Mouse (Mus musculus) limb, embryonic 11.5 days (tissue): ENCODE measurements around the gene Krt78. TPM values are rescaled to one million over a fixed set of nuclear protein-coding genes. Genes with fewer than 3 reads are reported as not detected.

Experiments used
- ATAC-seq: fragments of 200-750 bp; cut with Nextera tagmentation; 2 replicates; pipeline ENCODE4 v1.8.0; 2017; ENCODE audit warnings: low read depth; ENCODE audit not compliant: insufficient number of reproducible peaks, low FRiP score, low TSS enrichment
- DNase-seq: peaks from one replicate; pipeline ENCODE4 v3.0.0-alpha.2; 2015; ENCODE audit warnings: low spot score
- H3K27ac ChIP-seq: fragments of 300-500 bp; sonication (generic); replicated peaks from 2 replicates; pipeline ENCODE4 v1.5.1; 2014; ENCODE audit warnings: low read depth, mild to moderate bottlenecking, low read length
- H3K27me3 ChIP-seq: fragments of 300-500 bp; sonication (generic); 2 replicates; pipeline ENCODE4 v1.6.1; 2014; ENCODE audit warnings: mild to moderate bottlenecking, low read length, mixed read lengths; ENCODE audit not compliant: control insufficient read depth, insufficient read depth
- H3K36me3 ChIP-seq: fragments of 300-500 bp; sonication (generic); 2 replicates; pipeline ENCODE4 v1.6.1; 2014; ENCODE audit warnings: mild to moderate bottlenecking, low read length, moderate library complexity, mixed read lengths; ENCODE audit not compliant: control insufficient read depth, insufficient read depth
- H3K4me1 ChIP-seq: fragments of 300-500 bp; sonication (generic); 2 replicates; pipeline ENCODE4 v1.6.1; 2014; ENCODE audit warnings: low read length, mixed read lengths; ENCODE audit not compliant: control insufficient read depth, insufficient read depth
- H3K4me2 ChIP-seq: fragments of 300-500 bp; sonication (generic); 2 replicates; pipeline ENCODE4 v1.6.1; 2014; ENCODE audit warnings: low read depth, mild to moderate bottlenecking, moderate library complexity; ENCODE audit not compliant: severe bottlenecking
- H3K4me3 ChIP-seq: fragments of 300-500 bp; sonication (generic); 2 replicates; pipeline ENCODE4 v1.5.1; 2014; ENCODE audit warnings: low read depth, low read length
- H3K9ac ChIP-seq: fragments of 300-500 bp; sonication (generic); 2 replicates; pipeline ENCODE4 v1.6.1; 2014; ENCODE audit warnings: mild to moderate bottlenecking, low read length
- H3K9me3 ChIP-seq: fragments of 300-500 bp; sonication (generic); 2 replicates; pipeline ENCODE4 v1.6.1; 2016; ENCODE audit warnings: low read length; ENCODE audit not compliant: control insufficient read depth
- WGBS: fragments of 180-500 bp; shearing (Covaris S2); extraction: QIAGEN DNeasy Blood & Tissue Kit; methylation state at CpG from one replicate; pipeline ENCODE4 v1.1.7; 2014; 5-methylcytosine and 5-hydroxymethylcytosine counted together
- polyA plus RNA-seq: library from polyadenylated mRNA; unstranded; fragments of >200 nt; fragmentation: Nextera tagmentation; extraction: Ambion mirVana; gene quantifications from 2 replicates; pipeline ENCODE4 v1.2.1, GENCODE M21; 2014

Gene Krt78
- polyA plus RNA-seq, 1 experiment from 2014 or later: not detected

DNA sequence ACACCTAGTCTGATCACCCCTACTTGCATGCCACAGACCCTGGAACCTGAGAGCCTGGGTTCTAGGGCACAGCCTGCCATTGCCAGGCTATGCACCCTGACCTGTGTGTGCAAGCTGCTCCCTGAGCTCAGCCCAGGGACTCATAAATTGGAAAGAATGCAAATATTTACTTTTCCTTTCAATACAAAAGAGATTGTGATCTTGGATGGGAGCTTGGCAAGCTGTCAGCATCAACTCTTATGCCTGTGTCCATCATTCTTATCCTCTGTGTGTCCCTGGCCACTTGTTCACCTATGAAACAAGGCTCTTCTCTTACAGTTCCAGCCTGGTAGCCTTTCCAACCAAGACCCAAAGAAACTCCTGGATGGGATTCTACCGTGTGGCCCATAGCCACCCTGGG is 29.0 kb downstream of the Krt78 start:
- WGBS: 73% methylated on average over 1 of the region's 1 CpGs
- no peak for ATAC-seq
- Histone ChIP-seq H3K27me3 (0 out of 2 replicates have a peak, but pooled peaks cover 2% of the 10 kb centered on the region), H3K4me2 (no peak overlapping the region), H3K4me1 (peaks cover 4% of the 10 kb centered on the region; the same call in 1 of the 2 replicates), H3K36me3 (no peaks in the 10 kb centered on the region), H3K9ac (no peak overlapping the region), H3K9me3 (no peaks in the 10 kb centered on the region), H3K27ac (no peak overlapping the region), H3K4me3 (no peak overlapping the region)
- no peak for DNase-seq

DNA sequence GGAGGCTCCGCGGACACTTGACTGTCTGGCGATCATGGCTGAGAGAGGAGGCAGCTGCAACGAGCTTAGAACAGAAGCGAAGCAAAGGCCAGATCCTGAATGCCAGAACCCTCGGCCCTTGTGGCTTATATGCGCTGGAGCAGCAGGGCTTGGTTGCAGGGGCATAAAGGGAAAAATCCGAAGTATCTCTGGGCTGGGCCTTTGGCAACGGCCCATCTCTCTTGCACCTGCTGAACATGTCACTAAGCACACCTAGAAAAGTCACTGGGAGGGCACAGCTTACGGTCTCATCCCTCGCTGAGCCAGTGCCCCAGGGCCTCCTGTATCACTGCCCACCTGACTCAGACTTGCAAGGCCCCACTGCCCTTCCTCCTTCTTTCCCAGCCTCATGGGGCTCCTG is 29.5 kb downstream of the Krt78 start, which contains the start of gene Krt4:
Gene Krt4, minus strand, starts transcription at position 101 of the 400 bp plus-strand sequence.
- ATAC-seq (no peak), DNase-seq (no peak)
- Histone ChIP-seq H3K4me1 (peaks cover 2% of the 10 kb centered on the region; the same call in 1 of the 2 replicates), H3K9me3 (no peaks in the 10 kb centered on the region), H3K4me2 (no peak within 1 kb of the TSS), H3K36me3 (no peaks in the 10 kb centered on the region), H3K4me3 (no peak within 1 kb of the TSS), H3K27ac (no peak within 1 kb of the TSS), H3K9ac (no peak within 1 kb of the TSS), H3K27me3 (0 out of 2 replicates have a peak, but pooled peaks cover 2% of the 10 kb centered on the region)
- WGBS: 79% methylated on average over 11 of the region's 11 CpGs

DNA sequence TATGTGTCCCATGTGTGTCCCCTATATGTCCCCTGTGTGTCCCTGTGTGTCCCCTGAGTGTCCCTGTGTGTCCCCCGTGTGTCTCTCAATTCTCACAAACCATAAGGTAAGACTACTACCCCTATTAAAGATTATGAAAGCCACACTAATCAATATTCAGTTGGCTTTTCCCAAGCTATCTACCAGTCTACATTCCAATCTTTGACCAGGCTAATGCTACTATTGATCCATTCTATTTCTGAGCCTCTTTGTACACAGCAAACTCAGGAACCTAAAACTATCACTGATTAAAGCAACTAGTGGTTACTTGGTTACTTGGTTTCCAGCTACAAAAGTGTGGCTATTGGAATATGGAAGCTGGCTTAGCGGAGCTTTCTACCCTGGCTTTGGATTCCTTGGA is 31.8 kb downstream of the Krt78 start:
- Histone ChIP-seq H3K4me2 (no peak overlapping the region), H3K4me3 (no peak overlapping the region), H3K36me3 (no peaks in the 10 kb centered on the region), H3K9ac (no peak overlapping the region), H3K27me3 (no peaks in the 10 kb centered on the region), H3K9me3 (no peaks in the 10 kb centered on the region), H3K27ac (no peak overlapping the region), H3K4me1 (no peaks in the 10 kb centered on the region)
- ATAC-seq (no peak), DNase-seq (no peak)
- WGBS: 88% methylated on average over 2 of the region's 2 CpGs

DNA sequence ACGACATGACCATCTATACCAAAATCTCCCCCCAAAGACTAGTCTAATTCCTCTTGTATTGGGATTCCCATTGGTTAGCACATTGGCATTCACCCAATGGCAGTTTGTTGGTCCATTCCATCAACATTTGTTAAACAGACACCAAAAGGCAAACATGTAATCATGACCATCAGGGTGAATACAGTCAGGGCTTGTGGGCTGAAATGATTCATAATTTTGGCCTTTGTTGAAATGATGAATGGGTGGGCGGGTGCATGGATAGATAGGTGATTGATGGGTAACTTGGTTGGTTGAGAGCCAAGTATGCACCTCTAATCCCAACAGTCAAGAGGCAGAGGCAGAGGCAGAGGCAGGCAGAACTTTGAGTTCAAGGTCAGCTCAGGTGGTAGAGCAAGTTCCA is 38.0 kb downstream of the Krt78 start:
- ATAC-seq: no peak
- no peak overlapping the region for H3K4me3 ChIP-seq
- no peak for DNase-seq
- 71% methylated on average over 2 of the region's 2 CpGs for WGBS
- no peaks in the 10 kb centered on the region for H3K36me3 ChIP-seq
- H3K4me1 ChIP-seq: no peaks in the 10 kb centered on the region
- no peaks in the 10 kb centered on the region for H3K27me3 ChIP-seq
- no peaks in the 10 kb centered on the region for H3K9me3 ChIP-seq
- no peak overlapping the region for H3K27ac ChIP-seq
- H3K9ac ChIP-seq: no peak overlapping the region
- H3K4me2 ChIP-seq: no peak overlapping the region

DNA sequence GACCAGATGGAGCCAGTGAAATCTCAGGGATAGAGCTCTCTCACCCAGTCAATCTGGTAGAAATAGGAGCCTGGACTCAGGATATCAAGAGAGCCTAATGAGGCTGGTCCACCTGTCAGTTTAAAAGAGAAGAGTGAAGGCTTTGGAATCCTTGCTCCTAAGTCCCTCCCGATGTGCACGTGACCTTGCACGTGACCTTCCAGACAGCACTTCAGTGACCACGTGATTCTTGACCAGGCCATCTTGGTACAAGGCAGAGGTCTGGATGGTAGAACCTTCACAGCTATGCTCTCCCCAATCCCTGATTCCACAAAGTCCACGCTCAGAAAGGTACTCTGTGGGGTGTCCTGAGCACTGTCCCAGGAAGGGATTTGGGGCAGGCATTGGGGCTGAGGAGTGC is 49.2 kb downstream of the Krt78 start:
- H3K27ac ChIP-seq: no peak overlapping the region
- no peak for ATAC-seq
- H3K4me1 ChIP-seq: no peaks in the 10 kb centered on the region
- no peak overlapping the region for H3K4me3 ChIP-seq
- no peak overlapping the region for H3K4me2 ChIP-seq
- no peaks in the 10 kb centered on the region for H3K36me3 ChIP-seq
- no peak overlapping the region for H3K9ac ChIP-seq
- DNase-seq: no peak
- H3K9me3 ChIP-seq: no peaks in the 10 kb centered on the region
- no peaks in the 10 kb centered on the region for H3K27me3 ChIP-seq
- 85% methylated on average over 5 of the region's 5 CpGs for WGBS

DNA sequence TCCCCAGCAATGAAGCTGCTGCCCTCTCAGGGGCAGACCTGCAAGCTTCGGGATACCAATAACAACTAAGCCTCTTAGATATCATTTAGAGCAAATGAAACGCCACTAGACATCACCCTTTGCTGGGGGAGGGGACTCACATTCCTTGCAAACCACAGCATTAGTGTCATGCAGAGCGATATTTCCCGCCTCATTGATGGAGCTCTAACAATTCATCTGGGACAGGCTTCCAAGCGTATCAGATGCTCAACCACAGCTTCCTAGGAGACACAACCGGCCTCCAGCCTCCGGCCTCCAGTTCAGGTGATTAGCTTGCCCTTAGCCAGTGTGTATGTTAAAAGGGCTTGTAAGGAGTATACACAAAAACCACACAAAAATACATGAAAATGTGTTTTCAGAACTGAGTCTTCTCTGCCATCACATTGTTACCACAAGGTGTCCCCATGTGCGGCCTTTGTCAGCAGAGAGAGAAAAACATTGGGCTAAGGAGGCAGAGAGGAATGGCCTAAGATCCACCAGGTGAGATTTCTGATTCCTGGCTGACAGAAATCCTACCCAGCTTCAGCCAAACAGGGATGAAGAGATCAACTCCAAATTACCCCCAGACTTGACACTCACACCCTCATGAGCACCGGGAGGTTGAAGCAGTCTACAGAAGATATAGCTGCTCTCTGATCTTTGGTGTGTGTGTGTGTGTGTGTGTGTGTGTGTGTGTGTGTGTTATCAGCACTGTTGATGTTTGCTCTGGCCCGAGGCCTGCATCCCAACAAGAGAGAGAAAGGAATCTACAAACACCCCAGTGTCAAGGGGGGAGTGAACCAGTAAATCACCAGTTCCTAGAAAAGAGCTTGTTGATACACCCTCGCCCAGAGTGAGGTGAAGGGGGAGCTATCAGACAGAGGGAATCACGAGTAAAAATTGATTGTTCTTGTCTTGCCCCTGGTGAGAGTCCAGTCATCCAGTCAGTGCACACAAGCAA is 51.6 kb downstream of the Krt78 start:
- Histone ChIP-seq H3K9ac (no peak overlapping the region), H3K4me3 (no peak overlapping the region), H3K27ac (no peak overlapping the region), H3K4me1 (no peaks in the 10 kb centered on the region), H3K9me3 (no peaks in the 10 kb centered on the region), H3K36me3 (no peaks in the 10 kb centered on the region), H3K27me3 (no peaks in the 10 kb centered on the region), H3K4me2 (no peak overlapping the region)
- 68% methylated on average over 12 of the region's 12 CpGs for WGBS
- DNase-seq (no peak), ATAC-seq (no peak)

Other genes starting within 250 kb of the Krt78 start
- 16.0 and 22.4 TPM in 2 replicates for gene Krt5, start 241.4 kb downstream of the Krt78 start, polyA plus RNA-seq
- gene Krt71, start 211.2 kb downstream of the Krt78 start, polyA plus RNA-seq: 0.11 TPM in 1 of 2 replicates, not detected in the other
- not detected in 2 replicates for gene Krt72, start 167.8 kb downstream of the Krt78 start, polyA plus RNA-seq
- not detected in 2 replicates for gene Krt73, start 151.9 kb downstream of the Krt78 start, polyA plus RNA-seq
- not detected in 2 replicates for gene Krt2, start 136.1 kb downstream of the Krt78 start, polyA plus RNA-seq
- gene Krt1, start 103.5 kb downstream of the Krt78 start, polyA plus RNA-seq: 0.61 and 0.75 TPM in 2 replicates
- gene Krt77, start 84.6 kb downstream of the Krt78 start, polyA plus RNA-seq: not detected in 2 replicates
- not detected in 2 replicates for gene Krt76, start 61.4 kb downstream of the Krt78 start, polyA plus RNA-seq
- gene Krt4, start 29.6 kb downstream of the Krt78 start, polyA plus RNA-seq: not detected in 2 replicates
- not detected in 2 replicates for gene Krt79, start 14.0 kb downstream of the Krt78 start, polyA plus RNA-seq
- gene Krt8, start 50.2 kb upstream of the Krt78 start, polyA plus RNA-seq: 21.3 and 22.7 TPM in 2 replicates
- 26.8 and 30.1 TPM in 2 replicates for gene Krt18, start 73.9 kb upstream of the Krt78 start, polyA plus RNA-seq
- 131 and 141 TPM in 2 replicates for gene Eif4b, start 119.5 kb upstream of the Krt78 start, polyA plus RNA-seq
- gene Tns2, start 146.1 kb upstream of the Krt78 start, polyA plus RNA-seq: 14.6 and 15.6 TPM in 2 replicates
- 7.2 and 10.0 TPM in 2 replicates for gene Spryd3, start 181.9 kb upstream of the Krt78 start, polyA plus RNA-seq
- gene Igfbp6, start 190.1 kb upstream of the Krt78 start, polyA plus RNA-seq: 0.17 and 0.57 TPM in 2 replicates
- gene Soat2, start 196.2 kb upstream of the Krt78 start, polyA plus RNA-seq: 0.09 and 0.24 TPM in 2 replicates
- gene Zfp740, start 249.0 kb upstream of the Krt78 start, polyA plus RNA-seq: 67.5 and 71.1 TPM in 2 replicates